Mouse (Mus musculus) testis, adult 2 months (tissue): ENCODE data around the gene Fbxl14.

Experiments used
- CTCF ChIP-seq: fragments of 200-500 bp; IDR thresholded peaks from 2 replicates; pipeline ENCODE4 v1.5.1; 2012; ENCODE audit warnings: low read depth, mild to moderate bottlenecking, inconsistent platforms, low read length, moderate library complexity; ENCODE audit not compliant: control insufficient read depth, insufficient read depth, insufficient replicate concordance
- POLR2A ChIP-seq: fragments of 200-500 bp; IDR thresholded peaks from 2 replicates; pipeline ENCODE4 v1.6.1; 2012; ENCODE audit warnings: low read depth, mild to moderate bottlenecking, inconsistent platforms, low read length, moderate library complexity; ENCODE audit not compliant: control insufficient read depth

DNA sequence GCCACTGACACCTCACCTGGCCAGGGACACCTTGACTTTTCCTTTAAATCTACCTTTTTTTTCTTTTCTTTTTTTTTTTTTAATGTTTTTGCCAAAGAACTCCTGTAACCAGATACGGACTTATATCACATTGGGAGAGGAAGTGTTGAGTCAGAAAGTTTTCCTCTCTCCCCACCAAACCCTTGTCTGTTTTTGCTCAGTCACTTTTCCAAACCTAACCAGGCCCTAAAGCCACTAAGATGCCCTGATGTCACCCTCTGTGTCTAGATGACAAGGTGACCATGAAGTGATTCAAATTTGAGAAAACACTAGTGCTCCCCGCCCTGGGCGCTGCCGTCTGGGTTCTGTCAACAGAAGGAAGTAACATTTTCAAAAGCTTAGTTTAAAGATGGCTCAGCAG lies 20.4 kb upstream of the Fbxl14 start:
- no peak for TF ChIP-seq CTCF
- no peak for TF ChIP-seq POLR2A
